Mouse (Mus musculus): ENCODE data around the gene Idi1. TPM values are rescaled to one million over a fixed set of nuclear protein-coding genes. Genes with fewer than 3 reads are reported as not detected.
"Not testable (repeated sequence)": the region's sequence is repeated elsewhere in the genome, so short reads cannot be mapped to it uniquely, and the experiment has no call there.

The Idi1 gene
- polyA plus RNA-seq, 1 experiment from 2014 or later = 130 TPM

DNA sequence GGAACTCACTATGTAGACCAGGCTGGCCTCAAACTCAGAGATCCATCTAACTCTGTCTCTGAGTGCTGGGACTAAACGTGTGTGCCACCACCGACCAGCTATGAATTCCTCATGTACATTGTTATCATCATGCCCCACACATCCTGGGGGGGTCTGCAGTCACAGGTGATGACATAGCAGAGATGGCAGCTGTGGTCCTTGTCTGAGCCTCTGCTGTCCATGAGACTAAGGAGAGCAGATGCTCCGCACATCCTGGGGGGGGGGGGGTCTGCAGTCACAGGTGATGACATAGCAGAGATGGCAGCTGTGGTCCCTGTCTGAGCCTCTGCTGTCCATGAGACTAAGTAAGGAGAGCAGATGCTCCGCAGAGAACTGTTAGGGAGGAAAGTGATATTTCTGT is 55.8 kb downstream of the Idi1 start:
- H3K9me3 ChIP-seq (ENCODE audit: control insufficient read depth, low read length); H3K4me2 ChIP-seq (ENCODE audit: low read depth, low read length); ATAC-seq; H3K4me3 ChIP-seq (ENCODE audit: low read length); H3K27ac ChIP-seq (ENCODE audit: low read length); H3K9ac ChIP-seq (ENCODE audit: low read depth, low read length); H3K36me3 ChIP-seq (ENCODE audit: control insufficient read depth, insufficient read depth, low read length); H3K27me3 ChIP-seq (replicated peaks; ENCODE audit: control insufficient read depth, insufficient read depth, low read length); H3K4me1 ChIP-seq (ENCODE audit: control insufficient read depth, insufficient read depth, low read length): not testable (repeated sequence)
- 87% methylated on average over 4 of the region's 4 CpGs for WGBS

DNA sequence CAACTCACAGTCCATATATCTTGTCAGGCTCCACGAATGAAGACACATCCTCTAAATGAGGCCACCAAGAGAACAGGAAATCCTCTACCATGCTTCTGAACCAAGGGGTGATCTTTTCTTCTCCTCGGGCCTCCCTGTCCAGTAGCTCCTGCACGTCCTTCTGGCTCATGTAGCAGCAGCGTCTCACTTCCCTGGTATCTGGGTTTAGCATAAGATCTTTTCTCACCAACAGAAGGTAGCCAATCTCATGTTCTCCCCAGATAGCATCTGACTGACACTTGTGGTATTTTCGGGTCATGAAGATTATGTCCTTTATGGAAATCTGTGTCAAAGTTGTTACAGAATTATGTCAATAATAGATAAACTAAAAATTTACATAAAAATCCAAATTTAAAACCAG is 56.4 kb downstream of the Idi1 start:
- H3K4me3 ChIP-seq (ENCODE audit: low read length); H3K4me2 ChIP-seq (ENCODE audit: low read depth, low read length); H3K36me3 ChIP-seq (ENCODE audit: control insufficient read depth, insufficient read depth, low read length); H3K9ac ChIP-seq (ENCODE audit: low read depth, low read length); ATAC-seq; H3K9me3 ChIP-seq (ENCODE audit: control insufficient read depth, low read length); H3K27me3 ChIP-seq (replicated peaks; ENCODE audit: control insufficient read depth, insufficient read depth, low read length); H3K27ac ChIP-seq (ENCODE audit: low read length); H3K4me1 ChIP-seq (ENCODE audit: control insufficient read depth, insufficient read depth, low read length): not testable (repeated sequence)
- WGBS = 100% methylated on average over 1 of the region's 5 CpGs

Small RNAs within 50 kb of the gene (microRNA-seq; reads per million reads assigned to microRNA genes)
- gene Gm22750 = not detected

Other genes with a start within 250 kb of the Idi1 start
- 13.3 and 13.6 TPM in 2 replicates for gene Wdr37, start 13.6 kb upstream of the Idi1 start, polyA plus RNA-seq (2015; fragmentation: Nextera tagmentation; extraction: Ambion mirVana)
- not detected in 2 replicates for gene Gm9745, start 62.7 kb downstream of the Idi1 start, polyA plus RNA-seq (2015; fragmentation: Nextera tagmentation; extraction: Ambion mirVana)
- not detected in 2 replicates for gene Idi2, start 67.4 kb downstream of the Idi1 start, polyA plus RNA-seq (2015; fragmentation: Nextera tagmentation; extraction: Ambion mirVana)
- 59.2 and 72.4 TPM in 2 replicates for gene Gtpbp4, start 110.6 kb downstream of the Idi1 start, polyA plus RNA-seq (2015; fragmentation: Nextera tagmentation; extraction: Ambion mirVana)
- 32.1 and 36.6 TPM in 2 replicates for gene Larp4b, start 208.4 kb downstream of the Idi1 start, polyA plus RNA-seq (2015; fragmentation: Nextera tagmentation; extraction: Ambion mirVana)

Measured in intestine, embryonic 16.5 days (tissue).